Mouse (Mus musculus) forebrain, embryonic 16.5 days (tissue): ENCODE data around the gene Col28a1. TPM values are rescaled to one million over a fixed set of nuclear protein-coding genes. Genes with fewer than 3 reads are reported as not detected.

Experiments
- ATAC-seq: fragments of 200-750 bp; cut with Nextera tagmentation; 2 replicates; pipeline ENCODE4 v1.8.0; 2017; ENCODE audit warnings: mild to moderate bottlenecking, moderate library complexity
- H3K27ac ChIP-seq: fragments of 300-500 bp; sonication (generic); 2 replicates; pipeline ENCODE4 v1.5.1; 2014; ENCODE audit warnings: low read length, control low read depth
- H3K27me3 ChIP-seq: fragments of 300-500 bp; sonication (generic); replicated peaks from 2 replicates; pipeline ENCODE4 v1.6.1; 2014; ENCODE audit warnings: low read length; ENCODE audit not compliant: control insufficient read depth, insufficient read depth
- H3K36me3 ChIP-seq: fragments of 300-500 bp; sonication (generic); 2 replicates; pipeline ENCODE4 v1.6.1; 2014; ENCODE audit not compliant: control insufficient read depth, insufficient read depth
- H3K4me1 ChIP-seq: fragments of 300-500 bp; sonication (generic); replicated peaks from 2 replicates; pipeline ENCODE4 v1.6.1; 2014; ENCODE audit warnings: low read length; ENCODE audit not compliant: control insufficient read depth, insufficient read depth
- H3K4me2 ChIP-seq: fragments of 300-500 bp; sonication (generic); 2 replicates; pipeline ENCODE4 v1.6.1; 2014; ENCODE audit warnings: mild to moderate bottlenecking, low read length, control low read depth
- H3K4me3 ChIP-seq: fragments of 300-500 bp; sonication (generic); replicated peaks from 2 replicates; pipeline ENCODE4 v1.5.1; 2014; ENCODE audit warnings: mild to moderate bottlenecking, low read length, control low read depth
- H3K9ac ChIP-seq: fragments of 300-500 bp; sonication (generic); replicated peaks from 2 replicates; pipeline ENCODE4 v1.6.1; 2014; ENCODE audit warnings: low read depth, low read length, control low read depth
- H3K9me3 ChIP-seq: fragments of 300-500 bp; sonication (generic); 2 replicates; pipeline ENCODE4 v1.6.1; 2016; ENCODE audit warnings: low read length; ENCODE audit not compliant: control insufficient read depth
- WGBS: fragments of 180-500 bp; shearing (Covaris S2); extraction: QIAGEN DNeasy Blood & Tissue Kit; methylation state at CpG from one replicate; pipeline ENCODE4 v1.1.7; 2014; 5-methylcytosine and 5-hydroxymethylcytosine counted together
- polyA plus RNA-seq: library from polyadenylated mRNA; unstranded; fragments of >200 nt; fragmentation: Nextera tagmentation; extraction: Ambion mirVana; gene quantifications from 2 replicates; pipeline ENCODE4 v1.2.1, GENCODE M21; 2015

Gene Col28a1
- polyA plus RNA-seq, 1 experiment from 2014 or later, result 0.79 TPM

- WGBS, result 87% methylated on average over 2 of the region's 2 CpGs
- H3K27me3 ChIP-seq, result no peaks in the 10 kb centered on the region
- no peak overlapping the region for H3K4me3 ChIP-seq
- H3K36me3 ChIP-seq, result no peaks in the 10 kb centered on the region
- H3K27ac ChIP-seq, result no peak overlapping the region
- H3K9me3 ChIP-seq, result no peaks in the 10 kb centered on the region
- ATAC-seq, result no peak
- H3K4me1 ChIP-seq, result peaks cover 8% of the 10 kb centered on the region
- no peak overlapping the region for H3K4me2 ChIP-seq
- H3K9ac ChIP-seq, result no peak overlapping the region
These were observed 16.3 kb downstream of the Col28a1 start for GRCm38 (mm10) chr6:8176116-8176515.

- no peak overlapping the region for H3K9ac ChIP-seq
- H3K9me3 ChIP-seq, result no peaks in the 10 kb centered on the region
- no peak overlapping the region for H3K4me2 ChIP-seq
- H3K27me3 ChIP-seq, result no peaks in the 10 kb centered on the region
- no peak overlapping the region for H3K4me3 ChIP-seq
- no peak for ATAC-seq
- H3K4me1 ChIP-seq, result peaks cover 8% of the 10 kb centered on the region
- no peak overlapping the region for H3K27ac ChIP-seq
- H3K36me3 ChIP-seq, result no peaks in the 10 kb centered on the region
- WGBS, result 97% methylated on average over 7 of the region's 7 CpGs
These were observed 17.1 kb downstream of the Col28a1 start for GRCm38 (mm10) chr6:8175346-8175745.

GRCm38 (mm10) chr6:8174062-8174461 is 18.4 kb downstream of the Col28a1 start:
- ATAC-seq, result no peak
- Histone ChIP-seq H3K27me3 (no peaks in the 10 kb centered on the region), H3K4me1 (peaks cover 8% of the 10 kb centered on the region), H3K36me3 (no peaks in the 10 kb centered on the region), H3K9ac (no peak overlapping the region), H3K4me2 (no peak overlapping the region), H3K4me3 (no peak overlapping the region), H3K9me3 (no peaks in the 10 kb centered on the region), H3K27ac (no peak overlapping the region)
- 66% methylated on average over 2 of the region's 2 CpGs for WGBS

GRCm38 (mm10) chr6:8172101-8172500 is 20.3 kb downstream of the Col28a1 start:
- ATAC-seq, result no peak
- no peak overlapping the region for H3K4me2 ChIP-seq
- no peaks in the 10 kb centered on the region for H3K27me3 ChIP-seq
- H3K4me3 ChIP-seq, result no peak overlapping the region
- H3K27ac ChIP-seq, result no peak overlapping the region
- 80% methylated on average over 1 of the region's 1 CpGs for WGBS
- H3K9ac ChIP-seq, result no peak overlapping the region
- no peaks in the 10 kb centered on the region for H3K36me3 ChIP-seq
- H3K9me3 ChIP-seq, result no peaks in the 10 kb centered on the region
- no peaks in the 10 kb centered on the region for H3K4me1 ChIP-seq

GRCm38 (mm10) chr6:8164741-8165140 is 27.7 kb downstream of the Col28a1 start:
- no peak for ATAC-seq
- no peak overlapping the region for H3K4me2 ChIP-seq
- WGBS, result 52% methylated on average over 1 of the region's 1 CpGs

GRCm38 (mm10) chr6:8160001-8160400 is 32.4 kb downstream of the Col28a1 start:
- WGBS, result 61% methylated on average over 2 of the region's 2 CpGs
- Histone ChIP-seq H3K27me3 (no peaks in the 10 kb centered on the region), H3K9me3 (no peaks in the 10 kb centered on the region), H3K4me3 (no peak overlapping the region), H3K4me1 (no peaks in the 10 kb centered on the region), H3K9ac (no peak overlapping the region), H3K36me3 (no peaks in the 10 kb centered on the region), H3K27ac (no peak overlapping the region), H3K4me2 (no peak overlapping the region)
- no peak for ATAC-seq

More at GRCm38 (mm10) chr6:8164741-8165140, 27.7 kb downstream of the Col28a1 start:
- Histone ChIP-seq H3K27me3 (no peaks in the 10 kb centered on the region), H3K9ac (no peak overlapping the region), H3K36me3 (no peaks in the 10 kb centered on the region), H3K4me3 (no peak overlapping the region), H3K9me3 (no peaks in the 10 kb centered on the region), H3K4me1 (no peaks in the 10 kb centered on the region), H3K27ac (no peak overlapping the region)

GRCm38 (mm10) chr6:8157121-8157520 is 35.3 kb downstream of the Col28a1 start:
- Histone ChIP-seq H3K27ac (no peak overlapping the region), H3K36me3 (no peaks in the 10 kb centered on the region), H3K9me3 (no peaks in the 10 kb centered on the region), H3K9ac (no peak overlapping the region), H3K4me1 (no peaks in the 10 kb centered on the region), H3K4me3 (no peak overlapping the region), H3K4me2 (no peak overlapping the region), H3K27me3 (no peaks in the 10 kb centered on the region)
- ATAC-seq, result no peak

GRCm38 (mm10) chr6:8152551-8153361 is 39.7 kb downstream of the Col28a1 start:
- no peaks in the 10 kb centered on the region for H3K27me3 ChIP-seq
- no peaks in the 10 kb centered on the region for H3K9me3 ChIP-seq
- H3K36me3 ChIP-seq, result no peaks in the 10 kb centered on the region
- no peak overlapping the region for H3K9ac ChIP-seq
- no peaks in the 10 kb centered on the region for H3K4me1 ChIP-seq
- no peak overlapping the region for H3K27ac ChIP-seq
- WGBS, result 47% methylated on average over 10 of the region's 10 CpGs
- no peak overlapping the region for H3K4me2 ChIP-seq
- H3K4me3 ChIP-seq, result no peak overlapping the region
- no peak for ATAC-seq

- Histone ChIP-seq H3K9me3 (no peaks in the 10 kb centered on the region), H3K4me1 (no peaks in the 10 kb centered on the region), H3K4me2 (no peak overlapping the region), H3K36me3 (no peaks in the 10 kb centered on the region), H3K27ac (no peak overlapping the region), H3K27me3 (no peaks in the 10 kb centered on the region), H3K9ac (no peak overlapping the region), H3K4me3 (no peak overlapping the region)
- WGBS, result 77% methylated on average over 2 of the region's 2 CpGs
- no peak for ATAC-seq
These were observed 43.5 kb downstream of the Col28a1 start for GRCm38 (mm10) chr6:8148916-8149315.

- Histone ChIP-seq H3K4me1 (no peaks in the 10 kb centered on the region), H3K9me3 (no peaks in the 10 kb centered on the region), H3K4me2 (no peak overlapping the region), H3K27me3 (no peaks in the 10 kb centered on the region), H3K27ac (no peak overlapping the region), H3K9ac (no peak overlapping the region), H3K4me3 (no peak overlapping the region), H3K36me3 (no peaks in the 10 kb centered on the region)
- no peak for ATAC-seq
- WGBS, result 45% methylated on average over 1 of the region's 1 CpGs
These were observed 50.5 kb downstream of the Col28a1 start for GRCm38 (mm10) chr6:8141881-8142280.
